Mouse (Mus musculus) embryonic facial prominence, embryonic 12.5 days (tissue): Measurements from ENCODE around the gene Kmt2b. TPM values are rescaled to one million over a fixed set of nuclear protein-coding genes. Genes with fewer than 3 reads are reported as not detected.

ENCODE experiments used
- ATAC-seq: fragments of 200-750 bp; cut with Nextera tagmentation; 2 replicates; pipeline ENCODE4 v1.8.0; 2017; ENCODE audit not compliant: insufficient number of reproducible peaks, insufficient read depth, low FRiP score, low TSS enrichment
- H3K27ac ChIP-seq: fragments of 300-500 bp; sonication (generic); 2 replicates; pipeline ENCODE4 v1.5.1; 2016; ENCODE audit warnings: mild to moderate bottlenecking
- H3K27me3 ChIP-seq: fragments of 300-500 bp; sonication (generic); 2 replicates; pipeline ENCODE4 v1.6.1; 2016; ENCODE audit warnings: mild to moderate bottlenecking, moderate library complexity
- H3K36me3 ChIP-seq: fragments of 300-500 bp; sonication (generic); 2 replicates; pipeline ENCODE4 v1.6.1; 2016; ENCODE audit warnings: mild to moderate bottlenecking
- H3K4me1 ChIP-seq: fragments of 300-500 bp; sonication (generic); 2 replicates; pipeline ENCODE4 v1.6.1; 2016
- H3K4me2 ChIP-seq: fragments of 300-500 bp; sonication (generic); replicated peaks from 2 replicates; pipeline ENCODE4 v1.6.1; 2016; ENCODE audit warnings: mild to moderate bottlenecking, moderate library complexity
- H3K4me3 ChIP-seq: fragments of 300-500 bp; sonication (generic); 2 replicates; pipeline ENCODE4 v1.5.1; 2016; ENCODE audit warnings: mild to moderate bottlenecking
- H3K9ac ChIP-seq: fragments of 300-500 bp; sonication (generic); 2 replicates; pipeline ENCODE4 v1.6.1; 2016; ENCODE audit warnings: mild to moderate bottlenecking, moderate library complexity
- H3K9me3 ChIP-seq: fragments of 300-500 bp; sonication (generic); 2 replicates; pipeline ENCODE4 v1.6.1; 2016; ENCODE audit warnings: mild to moderate bottlenecking, moderate library complexity
- WGBS: fragments of 180-500 bp; shearing (Covaris S2); methylation state at CpG from one replicate; pipeline ENCODE4 v1.1.7; 2016; 5-methylcytosine and 5-hydroxymethylcytosine counted together
- polyA plus RNA-seq: library from polyadenylated mRNA; unstranded; fragments of >200 nt; fragmentation: Nextera tagmentation; extraction: Ambion mirVana; gene quantifications from 2 replicates; pipeline ENCODE4 v1.2.1, GENCODE M21; 2016

Gene Kmt2b
- 11.6 and 12.6 TPM in 2 replicates for polyA plus RNA-seq

- ATAC-seq: peak; percentile 97
- H3K9me3 ChIP-seq: no peaks in the 10 kb centered on the region
- peak within 1 kb of the TSS; percentile 99 for H3K9ac ChIP-seq
- peak within 1 kb of the TSS; percentile 93 for H3K27ac ChIP-seq
- no peaks in the 10 kb centered on the region for H3K27me3 ChIP-seq
- H3K4me1 ChIP-seq: peaks cover 19% of the 10 kb centered on the region
- WGBS: under 1% methylated on average over 50 of the region's 68 CpGs
- peak within 1 kb of the TSS; percentile 99 for H3K4me3 ChIP-seq
- peak within 1 kb of the TSS; percentile 83 for H3K4me2 ChIP-seq
- H3K36me3 ChIP-seq: peaks cover 28% of the 10 kb centered on the region
Observed at GRCm38 (mm10) chr7:30588676-30589434, at the start of gene Kmt2b. Kmt2b (minus strand) TSS chr7:30588726.

GRCm38 (mm10) chr7:30636395-30636794, 47.9 kb upstream of the Kmt2b start:
- H3K27me3 ChIP-seq: peaks cover 52% of the 10 kb centered on the region
- WGBS: 25% methylated on average over 11 of the region's 11 CpGs
- no peak overlapping the region for H3K9ac ChIP-seq
- H3K4me3 ChIP-seq: no peak overlapping the region
- H3K4me2 ChIP-seq: no peak overlapping the region
- no peak for ATAC-seq
- 0 out of 2 replicates have a peak, but pooled peaks cover 11% of the 10 kb centered on the region for H3K4me1 ChIP-seq
- H3K36me3 ChIP-seq: peaks cover 14% of the 10 kb centered on the region
- no peak overlapping the region for H3K27ac ChIP-seq
- H3K9me3 ChIP-seq: no peaks in the 10 kb centered on the region

GRCm38 (mm10) chr7:30635752-30636151, 47.2 kb upstream of the Kmt2b start, which contains the start of gene Etv2:
Etv2 (minus strand) TSS chr7:30635852.
- Histone ChIP-seq H3K4me2 (peak within 1 kb of the TSS; percentile 29), H3K4me1 (0 out of 2 replicates have a peak, but pooled peaks cover 11% of the 10 kb centered on the region), H3K27ac (no peak within 1 kb of the TSS), H3K9me3 (no peaks in the 10 kb centered on the region), H3K27me3 (peaks cover 55% of the 10 kb centered on the region), H3K36me3 (peaks cover 8% of the 10 kb centered on the region), H3K9ac (no peak within 1 kb of the TSS), H3K4me3 (peak within 1 kb of the TSS; percentile 2; the same call in 1 of the 2 replicates)
- 3% methylated on average over 5 of the region's 5 CpGs for WGBS
- ATAC-seq: no peak

- no peak overlapping the region for H3K27ac ChIP-seq
- ATAC-seq: no peak
- H3K4me3 ChIP-seq: peak overlapping the region; percentile 2; the same call in 1 of the 2 replicates
- H3K36me3 ChIP-seq: no peaks in the 10 kb centered on the region
- H3K27me3 ChIP-seq: peaks cover 57% of the 10 kb centered on the region
- 1% methylated on average over 20 of the region's 20 CpGs for WGBS
- no peak overlapping the region for H3K9ac ChIP-seq
- peak overlapping the region; percentile 29 for H3K4me2 ChIP-seq
- H3K9me3 ChIP-seq: no peaks in the 10 kb centered on the region
- H3K4me1 ChIP-seq: 0 out of 2 replicates have a peak, but pooled peaks cover 11% of the 10 kb centered on the region
Observed at GRCm38 (mm10) chr7:30634621-30635020, 46.1 kb upstream of the Kmt2b start.

GRCm38 (mm10) chr7:30633762-30634412, 45.4 kb upstream of the Kmt2b start:
- H3K27me3 ChIP-seq: peaks cover 59% of the 10 kb centered on the region
- H3K4me2 ChIP-seq: no peak overlapping the region
- ATAC-seq: no peak

GRCm38 (mm10) chr7:30629013-30629412, 40.5 kb upstream of the Kmt2b start:
- Histone ChIP-seq H3K4me3 (no peak overlapping the region), H3K9me3 (no peaks in the 10 kb centered on the region), H3K4me2 (no peak overlapping the region), H3K4me1 (peaks cover 7% of the 10 kb centered on the region; the same call in 1 of the 2 replicates), H3K9ac (no peak overlapping the region), H3K27me3 (peaks cover 33% of the 10 kb centered on the region), H3K27ac (no peak overlapping the region), H3K36me3 (peaks cover 4% of the 10 kb centered on the region; the same call in 1 of the 2 replicates)
- no peak for ATAC-seq

More at GRCm38 (mm10) chr7:30633762-30634412, 45.4 kb upstream of the Kmt2b start:
- no peaks in the 10 kb centered on the region for H3K9me3 ChIP-seq
- H3K36me3 ChIP-seq: no peaks in the 10 kb centered on the region
- 0 out of 2 replicates have a peak overlapping the region, but pooled peaks have one; percentile 0 for H3K4me3 ChIP-seq
- no peak overlapping the region for H3K27ac ChIP-seq
- no peak overlapping the region for H3K9ac ChIP-seq
- 0 out of 2 replicates have a peak, but pooled peaks cover 11% of the 10 kb centered on the region for H3K4me1 ChIP-seq
- WGBS: 6% methylated on average over 27 of the region's 27 CpGs

- Histone ChIP-seq H3K4me2 (peak overlapping the region; percentile 86; the same call in 1 of the 2 replicates), H3K27me3 (peaks cover 9% of the 10 kb centered on the region), H3K9ac (no peak overlapping the region), H3K36me3 (peaks cover 27% of the 10 kb centered on the region), H3K4me3 (no peak overlapping the region), H3K4me1 (peaks cover 7% of the 10 kb centered on the region; the same call in 1 of the 2 replicates), H3K27ac (no peak overlapping the region), H3K9me3 (no peaks in the 10 kb centered on the region)
- ATAC-seq: no peak
- 77% methylated on average over 5 of the region's 5 CpGs for WGBS
Observed at GRCm38 (mm10) chr7:30626647-30627046, 38.1 kb upstream of the Kmt2b start.

- Histone ChIP-seq H3K27ac (peak within 1 kb of the TSS; percentile 46; the same call in 1 of the 2 replicates), H3K36me3 (peaks cover 34% of the 10 kb centered on the region), H3K9me3 (no peaks in the 10 kb centered on the region), H3K4me2 (peak within 1 kb of the TSS; percentile 86), H3K4me1 (peaks cover 7% of the 10 kb centered on the region; the same call in 1 of the 2 replicates), H3K4me3 (peak within 1 kb of the TSS; percentile 84), H3K27me3 (0 out of 2 replicates have a peak, but pooled peaks cover 4% of the 10 kb centered on the region), H3K9ac (peak within 1 kb of the TSS; percentile 79)
- peak; percentile 88 for ATAC-seq
- 2% methylated on average over 44 of the region's 44 CpGs for WGBS
Observed at GRCm38 (mm10) chr7:30625530-30626384, 37.2 kb upstream of the Kmt2b start, which contains the start of gene Cox6b1. Cox6b1 (minus strand) TSS chr7:30626151.

- H3K36me3 ChIP-seq: peaks cover 79% of the 10 kb centered on the region
- H3K4me1 ChIP-seq: no peaks in the 10 kb centered on the region
- WGBS: 89% methylated on average over 3 of the region's 3 CpGs
- no peak overlapping the region for H3K9ac ChIP-seq
- no peak overlapping the region for H3K4me3 ChIP-seq
- ATAC-seq: no peak
- H3K27ac ChIP-seq: no peak overlapping the region
- 0 out of 2 replicates have a peak, but pooled peaks cover 2% of the 10 kb centered on the region for H3K9me3 ChIP-seq
- no peaks in the 10 kb centered on the region for H3K27me3 ChIP-seq
- no peak overlapping the region for H3K4me2 ChIP-seq
Observed at GRCm38 (mm10) chr7:30619202-30619601, 30.7 kb upstream of the Kmt2b start.

- no peak for ATAC-seq
- Histone ChIP-seq H3K4me2 (no peak overlapping the region), H3K9ac (no peak overlapping the region), H3K4me1 (no peaks in the 10 kb centered on the region), H3K9me3 (0 out of 2 replicates have a peak, but pooled peaks cover 2% of the 10 kb centered on the region), H3K4me3 (no peak overlapping the region), H3K36me3 (peaks cover 73% of the 10 kb centered on the region), H3K27ac (no peak overlapping the region), H3K27me3 (no peaks in the 10 kb centered on the region)
- 95% methylated on average over 9 of the region's 9 CpGs for WGBS
Observed at GRCm38 (mm10) chr7:30618658-30619057, 30.1 kb upstream of the Kmt2b start.
